Mouse (Mus musculus): Measurements from ENCODE around the gene Mkrn3. TPM values are rescaled to one million over a fixed set of nuclear protein-coding genes. Genes with fewer than 3 reads are reported as not detected.

Gene Mkrn3
- not detected in 4 replicates for total RNA-seq (2023)

GRCm38 (mm10) chr7:62419493-62420360 lies at the start of gene Mkrn3:
Gene Mkrn3 (minus strand): TSS chr7:62420139.

GRCm38 (mm10) chr7:62463878-62464755 lies 44.2 kb upstream of the Mkrn3 start, which contains the start of gene Peg12:
Gene Peg12 (minus strand): TSS chr7:62464510.

GRCm38 (mm10) chr7:62376510-62377304 lies 43.2 kb downstream of the Mkrn3 start, which contains the start of gene Magel2:
Gene Magel2 (plus strand): TSS chr7:62377010.

Other genes with a start within 250 kb of the Mkrn3 start
- gene Ndn, start 73.6 kb downstream of the Mkrn3 start, total RNA-seq (2023): not detected in 4 replicates
- gene Magel2, start 43.1 kb downstream of the Mkrn3 start, total RNA-seq (2023): not detected in 4 replicates
- 0.28 TPM in 1 of 4 replicates, not detected in the others for gene Peg12, start 44.4 kb upstream of the Mkrn3 start, total RNA-seq (2023)

Measured in B cell, adult 62 days (primary cell).